Mouse (Mus musculus): ENCODE data around the gene F2. TPM values are rescaled to one million over a fixed set of nuclear protein-coding genes. Genes with fewer than 3 reads are reported as not detected.

The F2 gene
- not detected in 2 replicates for polyA plus RNA-seq (2012; ENCODE audit: insufficient read depth, low replicate concordance)

- Histone ChIP-seq H3K36me3 (replicated peaks; ENCODE audit: low read length) (no peaks in the 10 kb centered on the region), H3K27me3 (replicated peaks) (peaks cover 19% of the 10 kb centered on the region), H3K9me3 (no peaks in the 10 kb centered on the region), H3K4me3 (replicated peaks) (no peak within 1 kb of the TSS), H3K4me1 (peaks cover 33% of the 10 kb centered on the region)
- TF ChIP-seq FLI1 (IDR thresholded peaks at IDR 0.05; ENCODE audit: low read length) (no peak), GATA1 (IDR thresholded peaks at IDR 0.05; ENCODE audit: borderline replicate concordance, low read length) (no peak)
Measured at GRCm38 (mm10) chr2:91636229-91636628, at the start of gene F2. TSS of gene F2 (minus strand) at chr2:91636414.

- no peaks in the 10 kb centered on the region for H3K9me3 ChIP-seq
- no peak overlapping the region for H3K4me3 ChIP-seq (replicated peaks)
- peaks cover 97% of the 10 kb centered on the region for H3K36me3 ChIP-seq (replicated peaks; ENCODE audit: low read length)
- TF ChIP-seq GATA1 (IDR thresholded peaks at IDR 0.05; ENCODE audit: borderline replicate concordance, low read length) (no peak), FLI1 (IDR thresholded peaks at IDR 0.05; ENCODE audit: low read length) (no peak)
- no peaks in the 10 kb centered on the region for H3K27me3 ChIP-seq (replicated peaks)
- peaks cover 61% of the 10 kb centered on the region for H3K4me1 ChIP-seq
Measured at GRCm38 (mm10) chr2:91683919-91684318, 47.7 kb upstream of the F2 start.

- Histone ChIP-seq H3K4me3 (replicated peaks) (no peak overlapping the region), H3K36me3 (replicated peaks; ENCODE audit: low read length) (peaks cover 97% of the 10 kb centered on the region), H3K27me3 (replicated peaks) (no peaks in the 10 kb centered on the region), H3K9me3 (no peaks in the 10 kb centered on the region), H3K4me1 (peaks cover 58% of the 10 kb centered on the region)
- TF ChIP-seq GATA1 (IDR thresholded peaks at IDR 0.05; ENCODE audit: borderline replicate concordance, low read length) (no peak), FLI1 (IDR thresholded peaks at IDR 0.05; ENCODE audit: low read length) (no peak)
Measured at GRCm38 (mm10) chr2:91682850-91683249, 46.6 kb upstream of the F2 start.

DNA sequence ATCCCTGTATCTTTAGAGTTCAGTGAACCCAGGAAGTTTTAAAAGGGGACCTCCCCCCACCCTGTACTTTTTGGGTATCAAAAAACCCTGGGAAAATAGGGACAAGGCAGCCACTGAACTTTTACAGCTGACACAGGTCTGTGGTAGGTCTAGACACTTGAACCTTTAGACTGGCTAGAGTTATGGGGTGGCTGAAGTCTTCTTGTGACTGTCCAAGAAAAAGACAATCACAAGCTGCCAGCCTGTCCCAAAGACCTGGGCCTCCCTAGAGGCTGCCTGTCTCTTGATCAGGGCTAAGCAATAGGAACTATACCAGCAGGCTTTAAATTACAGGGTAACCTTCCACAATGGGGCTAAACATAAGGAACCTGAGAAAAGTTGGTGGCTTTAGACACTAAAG is 40.7 kb upstream of the F2 start:
- Histone ChIP-seq H3K4me1 (peaks cover 25% of the 10 kb centered on the region), H3K36me3 (replicated peaks; ENCODE audit: low read length) (peaks cover 99% of the 10 kb centered on the region), H3K9me3 (no peaks in the 10 kb centered on the region), H3K4me3 (replicated peaks) (no peak overlapping the region), H3K27me3 (replicated peaks) (no peaks in the 10 kb centered on the region)
- TF ChIP-seq FLI1 (IDR thresholded peaks at IDR 0.05; ENCODE audit: low read length) (no peak), GATA1 (IDR thresholded peaks at IDR 0.05; ENCODE audit: borderline replicate concordance, low read length) (no peak)

DNA sequence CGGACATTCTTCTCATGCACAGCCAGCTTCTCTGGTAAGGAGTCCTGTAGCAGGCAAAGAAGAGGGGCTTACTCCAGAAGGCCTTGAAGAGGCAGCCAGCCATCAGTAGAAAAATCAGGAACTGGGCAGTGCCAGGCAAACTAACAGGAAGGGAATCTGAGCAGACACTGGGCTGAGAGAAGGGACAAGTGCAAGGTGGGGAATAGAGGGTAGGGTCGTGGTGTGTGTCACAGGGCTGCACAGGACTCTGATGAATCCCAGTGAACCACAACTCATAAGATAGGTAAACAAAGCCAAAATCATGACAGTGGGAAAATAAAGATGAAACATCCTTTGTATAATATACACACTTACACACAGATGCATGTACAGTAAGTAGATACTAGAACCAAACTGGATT is 40.2 kb upstream of the F2 start:
- H3K4me1 ChIP-seq = peaks cover 28% of the 10 kb centered on the region

DNA sequence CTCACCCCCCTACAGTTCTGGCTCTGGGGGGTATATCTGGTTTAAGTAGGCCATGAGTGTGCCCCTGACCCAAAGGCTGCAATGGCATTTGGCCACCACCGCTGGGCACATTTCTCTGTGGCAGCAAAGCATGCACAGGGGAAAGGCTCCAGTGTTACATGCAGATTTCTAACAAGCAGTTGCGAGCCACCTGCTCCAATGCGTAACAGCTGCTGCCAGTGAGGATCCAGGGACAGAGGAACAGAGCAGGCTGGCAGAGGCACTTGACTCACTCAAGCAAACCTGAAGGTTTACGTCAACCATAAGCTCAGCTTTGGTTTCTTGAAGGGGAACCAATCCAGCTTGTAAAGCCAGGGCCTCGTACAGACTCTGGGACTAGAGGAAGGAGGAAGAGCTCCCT is 38.7 kb upstream of the F2 start:
- Histone ChIP-seq H3K27me3 (replicated peaks) (no peaks in the 10 kb centered on the region), H3K9me3 (no peaks in the 10 kb centered on the region), H3K4me3 (replicated peaks) (no peak overlapping the region), H3K36me3 (replicated peaks; ENCODE audit: low read length) (peaks cover 97% of the 10 kb centered on the region), H3K4me1 (peaks cover 26% of the 10 kb centered on the region)
- TF ChIP-seq FLI1 (IDR thresholded peaks at IDR 0.05; ENCODE audit: low read length) (no peak), GATA1 (IDR thresholded peaks at IDR 0.05; ENCODE audit: borderline replicate concordance, low read length) (no peak)

More for the DNA sequence above, 40.2 kb upstream of the F2 start:
- Histone ChIP-seq H3K9me3 (no peaks in the 10 kb centered on the region), H3K27me3 (replicated peaks) (no peaks in the 10 kb centered on the region), H3K4me3 (replicated peaks) (no peak overlapping the region), H3K36me3 (replicated peaks; ENCODE audit: low read length) (peaks cover 99% of the 10 kb centered on the region)
- no peak for TF ChIP-seq GATA1 (IDR thresholded peaks at IDR 0.05; ENCODE audit: borderline replicate concordance, low read length)
- TF ChIP-seq FLI1 (IDR thresholded peaks at IDR 0.05; ENCODE audit: low read length) = no peak

DNA sequence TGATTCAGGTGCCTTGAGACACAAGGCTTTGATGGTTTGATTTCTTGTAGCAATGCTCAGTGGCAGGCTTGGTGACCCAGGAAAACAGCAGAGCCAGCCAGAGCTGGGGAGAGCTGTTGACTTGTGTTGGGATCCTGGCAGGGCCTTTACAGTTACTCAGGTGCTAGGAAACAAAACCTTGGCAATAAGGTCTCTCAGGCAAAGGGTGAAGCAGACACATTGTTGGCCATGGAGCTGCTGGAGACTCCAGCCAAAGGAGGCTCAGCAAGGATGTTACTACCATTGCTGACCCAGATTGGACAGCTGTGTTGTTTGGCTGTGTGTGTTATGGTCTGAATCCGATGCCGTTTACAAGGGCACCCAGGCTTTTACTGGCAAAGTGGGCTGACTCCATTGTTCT is 37.4 kb upstream of the F2 start:
- Histone ChIP-seq H3K36me3 (replicated peaks; ENCODE audit: low read length) (peaks cover 97% of the 10 kb centered on the region), H3K9me3 (no peaks in the 10 kb centered on the region), H3K27me3 (replicated peaks) (no peaks in the 10 kb centered on the region), H3K4me3 (replicated peaks) (no peak overlapping the region), H3K4me1 (peaks cover 25% of the 10 kb centered on the region)
- TF ChIP-seq FLI1 (IDR thresholded peaks at IDR 0.05; ENCODE audit: low read length) (no peak), GATA1 (IDR thresholded peaks at IDR 0.05; ENCODE audit: borderline replicate concordance, low read length) (no peak)

GRCm38 (mm10) chr2:91670038-91670437 is 33.8 kb upstream of the F2 start:
- TF ChIP-seq FLI1 (IDR thresholded peaks at IDR 0.05; ENCODE audit: low read length) (no peak), GATA1 (IDR thresholded peaks at IDR 0.05; ENCODE audit: borderline replicate concordance, low read length) (no peak)

DNA sequence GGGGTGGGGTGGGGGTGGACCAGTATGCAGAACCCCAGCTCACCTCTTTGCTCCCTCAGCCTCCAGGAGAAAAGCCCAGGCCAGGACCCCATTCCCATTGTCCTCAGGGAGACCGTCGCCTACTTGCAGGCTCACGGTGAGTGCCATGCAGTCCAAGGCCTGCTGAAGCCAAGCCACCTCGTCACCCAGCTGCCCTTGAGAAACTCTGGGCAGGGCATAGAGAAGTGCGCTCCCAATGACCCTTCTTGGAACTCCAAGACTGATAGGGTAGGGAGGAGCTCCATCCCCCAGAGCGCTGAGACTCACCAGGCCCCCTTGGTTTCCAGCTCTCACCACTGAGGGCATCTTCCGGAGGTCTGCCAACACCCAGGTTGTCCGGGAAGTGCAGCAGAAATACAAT is 33.1 kb upstream of the F2 start:
- peaks cover 94% of the 10 kb centered on the region for H3K36me3 ChIP-seq (replicated peaks; ENCODE audit: low read length)

More at GRCm38 (mm10) chr2:91670038-91670437, 33.8 kb upstream of the F2 start:
- Histone ChIP-seq H3K27me3 (replicated peaks) (no peaks in the 10 kb centered on the region), H3K36me3 (replicated peaks; ENCODE audit: low read length) (peaks cover 94% of the 10 kb centered on the region), H3K4me3 (replicated peaks) (no peak overlapping the region), H3K4me1 (peaks cover 51% of the 10 kb centered on the region), H3K9me3 (no peaks in the 10 kb centered on the region)

GRCm38 (mm10) chr2:91667747-91668146 is 31.5 kb upstream of the F2 start:
- H3K4me3 ChIP-seq (replicated peaks) = no peak overlapping the region
- H3K36me3 ChIP-seq (replicated peaks; ENCODE audit: low read length) = peaks cover 96% of the 10 kb centered on the region
- peaks cover 48% of the 10 kb centered on the region for H3K4me1 ChIP-seq
- TF ChIP-seq GATA1 (IDR thresholded peaks at IDR 0.05; ENCODE audit: borderline replicate concordance, low read length) = no peak
- TF ChIP-seq FLI1 (IDR thresholded peaks at IDR 0.05; ENCODE audit: low read length) = no peak
- no peaks in the 10 kb centered on the region for H3K9me3 ChIP-seq
- H3K27me3 ChIP-seq (replicated peaks) = no peaks in the 10 kb centered on the region

More for the DNA sequence above, 33.1 kb upstream of the F2 start:
- H3K4me3 ChIP-seq (replicated peaks) = no peak overlapping the region
- H3K4me1 ChIP-seq = peaks cover 50% of the 10 kb centered on the region
- no peaks in the 10 kb centered on the region for H3K9me3 ChIP-seq
- TF ChIP-seq GATA1 (IDR thresholded peaks at IDR 0.05; ENCODE audit: borderline replicate concordance, low read length) = no peak
- no peaks in the 10 kb centered on the region for H3K27me3 ChIP-seq (replicated peaks)

DNA sequence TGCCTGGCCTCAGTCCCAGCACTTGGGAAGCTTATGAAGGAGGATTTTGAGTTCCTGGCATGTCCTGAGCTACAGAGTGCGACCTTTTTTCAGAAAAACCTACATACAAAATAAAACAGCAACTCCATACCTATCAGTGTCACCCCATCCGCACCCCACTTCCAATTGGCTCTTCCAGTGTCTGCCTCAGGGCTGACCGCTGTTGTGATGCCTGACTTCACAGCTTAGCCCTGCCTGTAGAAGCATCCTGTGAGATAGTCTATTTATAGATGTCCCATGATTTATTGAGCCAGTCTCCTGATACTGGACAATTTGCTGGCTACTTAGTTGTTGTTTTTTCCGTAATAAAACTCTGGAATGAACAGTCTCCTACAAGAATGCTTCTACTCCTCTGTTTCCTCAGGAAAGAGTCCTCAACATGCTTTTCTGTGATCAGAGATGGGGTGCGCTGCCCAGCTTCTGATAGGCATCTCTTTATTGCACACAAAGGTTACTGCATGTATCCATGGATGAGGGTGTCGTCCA is 30.2 kb upstream of the F2 start:
- peaks cover 96% of the 10 kb centered on the region for H3K36me3 ChIP-seq (replicated peaks; ENCODE audit: low read length)
- H3K4me1 ChIP-seq = peaks cover 45% of the 10 kb centered on the region
- no peaks in the 10 kb centered on the region for H3K27me3 ChIP-seq (replicated peaks)
- TF ChIP-seq GATA1 (IDR thresholded peaks at IDR 0.05; ENCODE audit: borderline replicate concordance, low read length) = no peak
- TF ChIP-seq FLI1 (IDR thresholded peaks at IDR 0.05; ENCODE audit: low read length) = no peak
- no peaks in the 10 kb centered on the region for H3K9me3 ChIP-seq
- no peak overlapping the region for H3K4me3 ChIP-seq (replicated peaks)
